Mouse (Mus musculus): ENCODE measurements around the gene Ano9.

DNA sequence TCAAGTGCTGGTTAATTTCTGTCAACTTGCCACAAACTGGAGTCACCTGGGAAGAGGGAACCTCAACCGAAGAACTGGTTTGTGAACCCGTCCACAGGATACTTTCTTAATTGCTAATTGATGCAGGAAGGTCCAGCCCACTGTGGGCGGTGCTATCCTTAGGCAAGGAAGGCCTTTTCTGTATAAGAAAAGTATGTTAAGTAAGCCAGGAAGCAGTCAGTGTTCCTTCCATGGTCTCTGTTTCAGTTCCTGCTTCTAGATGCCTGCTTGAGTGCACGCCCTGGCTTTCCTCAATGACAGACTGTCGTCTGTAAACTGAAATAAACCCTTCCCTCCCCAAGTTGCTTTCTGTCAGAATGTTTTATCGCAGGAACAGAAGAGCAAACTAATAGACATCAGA lies 60.6 kb downstream of the Ano9 start:
- no peak for TF ChIP-seq CTCF (conservative IDR thresholded peaks at IDR 0.05; ENCODE audit: low read length)
- TF ChIP-seq NANOG (IDR thresholded peaks at IDR 0.05; ENCODE audit: borderline replicate concordance, low read length), result no peak
- no peak for TF ChIP-seq POU5F1 (IDR thresholded peaks at IDR 0.05; ENCODE audit: borderline replicate concordance, low read length)
